Mouse (Mus musculus): Measurements from ENCODE around the gene Tmem120b.

The Tmem120b gene

GRCm38 (mm10) chr5:123067395-123067995, 720 bp upstream of the Tmem120b start:
- CTCF ChIA-PET: interaction anchor here (0.5 to 5.4 kb wide), 26 partner anchors 9 to 692 kb away, joined by 3 to 38 read pairs (median 4); partner anchors contain the start of genes Rhof (in 2 of the 4) and Orai1 (in 1 of the 4)

GRCm38 (mm10) chr5:123068714-123069113, 499 bp downstream of the Tmem120b start:
- ChIA-PET CTCF (interaction anchor here in 2 of 4 experiments (0.6 to 5.4 kb wide), 8 partner anchors 42 to 309 kb away, joined by 3 to 38 read pairs (median 5); partner anchors contain the start of gene Rhof (in 1 of the 2)), POLR2A (interaction anchor here in 1 of 4 experiments (1.3 to 1.4 kb wide), 2 partner anchors 64 to 111 kb away, joined by 3 read pairs; partner anchors contain the start of gene Rhof)

More at GRCm38 (mm10) chr5:123067395-123067995, 720 bp upstream of the Tmem120b start:
- POLR2A ChIA-PET: interaction anchor here in 2 of 4 experiments (1.0 to 1.6 kb wide), 5 partner anchors 14 to 112 kb away, joined by 3 to 5 read pairs (median 3); partner anchors contain the start of gene Rhof (in 1 of the 2)

GRCm38 (mm10) chr5:123075576-123076418, 7.6 kb downstream of the Tmem120b start:
- CTCF ChIA-PET: interaction anchor here (0.5 to 2.5 kb wide), 17 partner anchors 9 to 762 kb away, joined by 3 to 18 read pairs (median 4); partner anchors contain the start of genes Rhof (in 1 of the 4) and Tmem120b (in 1 of the 4)
- POLR2A ChIA-PET: interaction anchor here in 3 of 4 experiments (0.6 to 1.8 kb wide), 18 partner anchors 9 to 319 kb away, joined by 3 to 5 read pairs (median 3); partner anchors contain the start of genes Mlxip (in 1 of the 3), Orai1 (in 1 of the 3) and Rhof (in 1 of the 3)

GRCm38 (mm10) chr5:123076419-123077281, 8.4 kb downstream of the Tmem120b start:
- CTCF ChIA-PET: interaction anchor here (0.5 to 2.5 kb wide), 17 partner anchors 10 to 762 kb away, joined by 3 to 18 read pairs (median 4); partner anchors contain the start of genes Rhof (in 1 of the 4) and Tmem120b (in 1 of the 4)
- POLR2A ChIA-PET: interaction anchor here in 2 of 4 experiments (0.6 to 1.8 kb wide), 16 partner anchors 10 to 318 kb away, joined by 3 to 5 read pairs (median 3); partner anchors contain the start of genes Mlxip (in 1 of the 2), Orai1 (in 1 of the 2) and Rhof (in 1 of the 2)

- ChIA-PET CTCF (no interaction called here), POLR2A (interaction anchor here in 2 of 4 experiments (0.6 kb wide), 2 partner anchors 248 to 411 kb away, joined by 3 to 6 read pairs; no protein-coding TSS in a partner anchor)
Measured at GRCm38 (mm10) chr5:123079568-123079967, 11.4 kb downstream of the Tmem120b start.

- ChIA-PET POLR2A (interaction anchor here in 2 of 4 experiments (0.6 to 0.9 kb wide), 4 partner anchors 27 to 411 kb away, joined by 3 to 6 read pairs (median 4); partner anchors contain the start of gene Orai1 (in 1 of the 2)), CTCF (interaction anchor here in 3 of 4 experiments (0.7 to 1.3 kb wide), 8 partner anchors 8 to 66 kb away, joined by 3 to 9 read pairs (median 3); no protein-coding TSS in a partner anchor)
Measured at GRCm38 (mm10) chr5:123080041-123080440, 11.8 kb downstream of the Tmem120b start.

GRCm38 (mm10) chr5:123080510-123080909, 12.3 kb downstream of the Tmem120b start:
- CTCF ChIA-PET: interaction anchor here in 3 of 4 experiments (0.6 to 1.3 kb wide), 14 partner anchors 8 to 178 kb away, joined by 3 to 9 read pairs (median 3); partner anchors contain the start of gene Psmd9 (in 1 of the 3)
- POLR2A ChIA-PET: interaction anchor here in 2 of 4 experiments (0.6 to 0.9 kb wide), 3 partner anchors 27 to 121 kb away, joined by 3 to 6 read pairs (median 4); partner anchors contain the start of gene Orai1 (in 1 of the 2)

GRCm38 (mm10) chr5:123083340-123084050, 15.3 kb downstream of the Tmem120b start:
- ChIA-PET CTCF (interaction anchor here in 2 of 4 experiments (0.6 to 1.4 kb wide), 4 partner anchors 20 to 240 kb away, joined by 3 to 13 read pairs (median 4); no protein-coding TSS in a partner anchor), POLR2A (interaction anchor here in 1 of 4 experiments (0.6 to 1.5 kb wide), 5 partner anchors 19 to 179 kb away, joined by 3 read pairs; no protein-coding TSS in a partner anchor)

- ChIA-PET CTCF (interaction anchor here (0.5 to 1.2 kb wide), 9 partner anchors 23 to 1006 kb away, joined by 3 to 5 read pairs (median 3); partner anchors contain the start of genes Ift81 (in 1 of the 4) and Rhof (in 1 of the 4)), POLR2A (interaction anchor here in 2 of 4 experiments (0.6 to 2.7 kb wide), 7 partner anchors 11 to 564 kb away, joined by 3 to 7 read pairs (median 3); no protein-coding TSS in a partner anchor)
Measured at GRCm38 (mm10) chr5:123086501-123086900, 18.3 kb downstream of the Tmem120b start.

GRCm38 (mm10) chr5:123088784-123089183, 20.6 kb downstream of the Tmem120b start:
- CTCF ChIA-PET: no interaction called here
- POLR2A ChIA-PET: interaction anchor here in 1 of 4 experiments (0.6 kb wide), 1 partner anchor 53 kb away, joined by 3 read pairs; no protein-coding TSS in a partner anchor

GRCm38 (mm10) chr5:123090560-123091306, 22.5 kb downstream of the Tmem120b start:
- POLR2A ChIA-PET: interaction anchor here in 1 of 4 experiments (0.8 to 1.1 kb wide), 3 partner anchors 30 to 86 kb away, joined by 3 read pairs; no protein-coding TSS in a partner anchor
- CTCF ChIA-PET: interaction anchor here in 1 of 4 experiments (1.1 kb wide), 1 partner anchor 43 kb away, joined by 6 read pairs; no protein-coding TSS in a partner anchor

GRCm38 (mm10) chr5:123093077-123093633, 24.9 kb downstream of the Tmem120b start:
- ChIA-PET CTCF (interaction anchor here in 2 of 4 experiments (0.6 to 1.0 kb wide), 3 partner anchors 29 to 211 kb away, joined by 4 to 5 read pairs (median 4); no protein-coding TSS in a partner anchor), POLR2A (interaction anchor here in 1 of 4 experiments (0.5 kb wide), 1 partner anchor 112 kb away, joined by 4 read pairs; no protein-coding TSS in a partner anchor)

GRCm38 (mm10) chr5:123094238-123094991, 26.2 kb downstream of the Tmem120b start:
- ChIA-PET POLR2A (no interaction called here), CTCF (interaction anchor here in 1 of 4 experiments (1.0 kb wide), 1 partner anchor 14 kb away, joined by 5 read pairs; no protein-coding TSS in a partner anchor)

- POLR2A ChIA-PET: interaction anchor here in 3 of 4 experiments (0.6 to 0.7 kb wide), 4 partner anchors 25 to 1448 kb away, joined by 3 to 7 read pairs (median 3); no protein-coding TSS in a partner anchor
Measured at GRCm38 (mm10) chr5:123096299-123096698, 28.1 kb downstream of the Tmem120b start.

More at GRCm38 (mm10) chr5:123096299-123096698, 28.1 kb downstream of the Tmem120b start:
- CTCF ChIA-PET: interaction anchor here in 2 of 4 experiments (0.6 kb wide), 3 partner anchors 16 to 160 kb away, joined by 3 to 10 read pairs (median 3); no protein-coding TSS in a partner anchor
